Mouse (Mus musculus) kidney, embryonic 14.5 days (tissue): ENCODE data around the gene Stx16. TPM values are rescaled to one million over a fixed set of nuclear protein-coding genes. Genes with fewer than 3 reads are reported as not detected.

Source experiments
- ATAC-seq: fragments of 200-750 bp; cut with Nextera tagmentation; 2 replicates; pipeline ENCODE4 v1.8.0; 2017; ENCODE audit warnings: moderate number of reproducible peaks, mild to moderate bottlenecking, moderate TSS enrichment, moderate library complexity; ENCODE audit not compliant: low FRiP score, low TSS enrichment
- H3K27ac ChIP-seq: fragments of 300-500 bp; sonication (generic); 2 replicates; pipeline ENCODE4 v1.5.1; 2014; ENCODE audit warnings: low read depth, mild to moderate bottlenecking, low read length, moderate library complexity, mixed read lengths
- H3K27me3 ChIP-seq: fragments of 300-500 bp; sonication (generic); 2 replicates; pipeline ENCODE4 v1.6.1; 2014; ENCODE audit warnings: mild to moderate bottlenecking, low read length; ENCODE audit not compliant: control insufficient read depth, insufficient read depth
- H3K36me3 ChIP-seq: fragments of 300-500 bp; sonication (generic); 2 replicates; pipeline ENCODE4 v1.6.1; 2014; ENCODE audit warnings: low read length, mixed read lengths; ENCODE audit not compliant: control insufficient read depth, insufficient read depth
- H3K4me1 ChIP-seq: fragments of 300-500 bp; sonication (generic); 2 replicates; pipeline ENCODE4 v1.6.1; 2014; ENCODE audit warnings: low read length, mixed read lengths; ENCODE audit not compliant: control insufficient read depth, insufficient read depth
- H3K4me2 ChIP-seq: fragments of 300-500 bp; sonication (generic); replicated peaks from 2 replicates; pipeline ENCODE4 v1.6.1; 2014; ENCODE audit warnings: low read depth, mild to moderate bottlenecking, low read length
- H3K4me3 ChIP-seq: fragments of 300-500 bp; sonication (generic); 2 replicates; pipeline ENCODE4 v1.5.1; 2014; ENCODE audit warnings: mild to moderate bottlenecking, low read length
- H3K9ac ChIP-seq: fragments of 300-500 bp; sonication (generic); 2 replicates; pipeline ENCODE4 v1.6.1; 2014; ENCODE audit warnings: low read depth, mild to moderate bottlenecking, low read length, moderate library complexity
- H3K9me3 ChIP-seq: fragments of 300-500 bp; sonication (generic); 2 replicates; pipeline ENCODE4 v1.6.1; 2016; ENCODE audit warnings: low read length; ENCODE audit not compliant: control insufficient read depth
- WGBS: fragments of 180-500 bp; shearing (Covaris S2); extraction: QIAGEN DNeasy Blood & Tissue Kit; methylation state at CpG from one replicate; pipeline ENCODE4 v1.1.7; 2014; 5-methylcytosine and 5-hydroxymethylcytosine counted together
- polyA plus RNA-seq: library from polyadenylated mRNA; unstranded; fragments of >200 nt; fragmentation: Nextera tagmentation; extraction: Ambion mirVana; gene quantifications from 2 replicates; pipeline ENCODE4 v1.2.1, GENCODE M21; 2014

Stx16 gene
- polyA plus RNA-seq, 1 experiment from 2014 or later: 9.0 TPM

- WGBS: 8% methylated on average over 18 of the region's 21 CpGs
- Histone ChIP-seq H3K4me2 (peak overlapping the region; percentile 35), H3K4me3 (no peak overlapping the region), H3K27ac (no peak overlapping the region), H3K36me3 (peaks cover 23% of the 10 kb centered on the region; the same call in 1 of the 2 replicates), H3K27me3 (no peaks in the 10 kb centered on the region), H3K9me3 (peaks cover 11% of the 10 kb centered on the region; the same call in 1 of the 2 replicates), H3K4me1 (peaks cover 7% of the 10 kb centered on the region; the same call in 1 of the 2 replicates), H3K9ac (no peak overlapping the region)
- ATAC-seq: peak; percentile 80
These were observed 50.6 kb downstream of the Stx16 start for GRCm38 (mm10) chr2:174126522-174127375.

- Histone ChIP-seq H3K27me3 (no peaks in the 10 kb centered on the region), H3K4me3 (no peak overlapping the region), H3K9ac (no peak overlapping the region), H3K4me2 (peak overlapping the region; percentile 35; the same call in 1 of the 2 replicates), H3K27ac (no peak overlapping the region), H3K4me1 (peaks cover 7% of the 10 kb centered on the region; the same call in 1 of the 2 replicates), H3K9me3 (peaks cover 11% of the 10 kb centered on the region; the same call in 1 of the 2 replicates), H3K36me3 (peaks cover 18% of the 10 kb centered on the region; the same call in 1 of the 2 replicates)
- WGBS: 30% methylated on average over 6 of the region's 6 CpGs
- peak; percentile 11; the same call in 1 of the 2 replicates for ATAC-seq
These were observed 51.2 kb downstream of the Stx16 start for GRCm38 (mm10) chr2:174127376-174127713.

GRCm38 (mm10) chr2:174128926-174129325 lies 52.8 kb downstream of the Stx16 start:
- no peak for ATAC-seq
- Histone ChIP-seq H3K36me3 (peaks cover 3% of the 10 kb centered on the region; the same call in 1 of the 2 replicates), H3K4me3 (no peak overlapping the region), H3K27me3 (no peaks in the 10 kb centered on the region), H3K9ac (no peak overlapping the region), H3K4me2 (no peak overlapping the region), H3K4me1 (peaks cover 7% of the 10 kb centered on the region; the same call in 1 of the 2 replicates), H3K27ac (no peak overlapping the region), H3K9me3 (peaks cover 11% of the 10 kb centered on the region; the same call in 1 of the 2 replicates)
- WGBS: 83% methylated on average over 6 of the region's 6 CpGs

- 69% methylated on average over 8 of the region's 8 CpGs for WGBS
- Histone ChIP-seq H3K4me1 (peaks cover 7% of the 10 kb centered on the region; the same call in 1 of the 2 replicates), H3K9ac (no peak overlapping the region), H3K36me3 (no peaks in the 10 kb centered on the region), H3K4me3 (no peak overlapping the region), H3K27ac (no peak overlapping the region), H3K9me3 (no peaks in the 10 kb centered on the region), H3K27me3 (no peaks in the 10 kb centered on the region), H3K4me2 (no peak overlapping the region)
- ATAC-seq: no peak
These were observed 54.5 kb downstream of the Stx16 start for GRCm38 (mm10) chr2:174130468-174131097.

- H3K4me2 ChIP-seq: no peak overlapping the region
- no peaks in the 10 kb centered on the region for H3K27me3 ChIP-seq
- H3K27ac ChIP-seq: no peak overlapping the region
- H3K36me3 ChIP-seq: no peaks in the 10 kb centered on the region
- no peak for ATAC-seq
- no peaks in the 10 kb centered on the region for H3K9me3 ChIP-seq
- no peak overlapping the region for H3K4me3 ChIP-seq
- no peaks in the 10 kb centered on the region for H3K4me1 ChIP-seq
- no peak overlapping the region for H3K9ac ChIP-seq
- WGBS: 77% methylated on average over 8 of the region's 8 CpGs
These were observed 56.4 kb downstream of the Stx16 start for GRCm38 (mm10) chr2:174132413-174132969.

Other genes with a start within 250 kb of the Stx16 start
- gene Npepl1, start 34.0 kb downstream of the Stx16 start, polyA plus RNA-seq: 29.8 and 41.3 TPM in 2 replicates
- gene Gnas, start 208.0 kb downstream of the Stx16 start, polyA plus RNA-seq: 1,459 and 1,592 TPM in 2 replicates